Mouse (Mus musculus) megakaryocyte, embryonic 14.5 days (primary cell): ENCODE measurements around the gene Pcbp2.

Experiments
- FLI1 ChIP-seq: IDR thresholded peaks from 2 replicates; pipeline ENCODE4 v1.6.1; 2012; ENCODE audit warnings: low read length, inconsistent platforms, mixed read lengths
- GATA1 ChIP-seq: IDR thresholded peaks from 3 replicates; pipeline ENCODE4 v1.6.1; 2012; ENCODE audit warnings: mixed read lengths, low read length, inconsistent platforms, borderline replicate concordance

DNA sequence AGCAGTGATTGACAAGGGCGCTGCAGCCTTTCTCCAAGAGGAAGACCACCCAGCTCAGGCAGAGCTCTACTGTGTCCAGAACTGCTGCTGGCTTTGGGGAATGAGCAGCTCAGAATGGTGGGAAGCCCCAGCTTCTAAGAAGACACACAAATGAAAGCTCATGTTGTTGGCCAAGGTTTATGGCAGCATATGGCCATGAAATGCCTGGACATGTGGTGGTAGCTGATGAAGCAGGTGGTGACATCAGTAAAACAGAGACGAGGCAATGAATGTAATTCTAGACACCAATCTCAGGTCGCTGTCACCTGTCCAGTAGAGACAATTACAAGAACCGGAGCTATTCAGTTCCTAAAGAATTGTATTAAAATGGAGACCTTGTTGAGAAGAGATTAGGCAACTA lies 74.5 kb downstream of the Pcbp2 start:
- TF ChIP-seq FLI1 (no peak), GATA1 (no peak)
